Mouse (Mus musculus): ENCODE measurements around the gene Usp36.

Gene Usp36

GRCm38 (mm10) chr11:118298810-118299209 lies 8.8 kb upstream of the Usp36 start:
- DNase-seq (ENCODE audit: low read depth, low spot score) = no peak

DNA sequence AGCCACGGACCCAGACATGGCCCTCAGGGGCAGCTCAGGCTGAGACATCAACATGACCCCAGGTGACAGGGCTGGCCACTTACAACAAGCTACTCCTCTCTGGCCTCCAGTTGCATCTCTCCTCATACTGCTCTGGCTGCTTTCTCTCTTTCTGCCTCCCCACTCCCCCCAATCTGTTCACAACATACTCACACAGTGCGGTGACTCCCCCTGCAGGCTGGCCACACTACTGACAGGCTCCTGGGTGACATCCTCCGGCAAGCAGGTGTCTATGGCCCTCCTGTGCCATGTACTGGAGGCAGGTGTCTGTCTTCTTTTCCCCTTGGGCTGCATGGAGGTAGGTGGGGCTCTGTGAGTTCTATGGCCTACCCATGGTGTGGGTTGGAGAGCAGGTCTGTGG lies 7.9 kb upstream of the Usp36 start:
- no peak for DNase-seq (ENCODE audit: low read depth, low spot score)

- no peak for DNase-seq (ENCODE audit: low read depth, low spot score)
These were observed 5.0 kb upstream of the Usp36 start for GRCm38 (mm10) chr11:118295026-118295425.

- no peak for DNase-seq (ENCODE audit: low read depth, low spot score)
These were observed 2.6 kb upstream of the Usp36 start for GRCm38 (mm10) chr11:118292671-118293070.

GRCm38 (mm10) chr11:118289562-118289961 lies 482 bp downstream of the Usp36 start:
- peak; percentile 9 for DNase-seq (ENCODE audit: low read depth, low spot score)

- DNase-seq (ENCODE audit: low read depth, low spot score) = peak; percentile 7
These were observed 970 bp downstream of the Usp36 start for GRCm38 (mm10) chr11:118289037-118289511.

GRCm38 (mm10) chr11:118287573-118287972 lies 2.5 kb downstream of the Usp36 start:
- no peak for DNase-seq (ENCODE audit: low read depth, low spot score)

- DNase-seq (ENCODE audit: low read depth, low spot score) = no peak
These were observed 3.6 kb downstream of the Usp36 start for GRCm38 (mm10) chr11:118286434-118286833.

DNA sequence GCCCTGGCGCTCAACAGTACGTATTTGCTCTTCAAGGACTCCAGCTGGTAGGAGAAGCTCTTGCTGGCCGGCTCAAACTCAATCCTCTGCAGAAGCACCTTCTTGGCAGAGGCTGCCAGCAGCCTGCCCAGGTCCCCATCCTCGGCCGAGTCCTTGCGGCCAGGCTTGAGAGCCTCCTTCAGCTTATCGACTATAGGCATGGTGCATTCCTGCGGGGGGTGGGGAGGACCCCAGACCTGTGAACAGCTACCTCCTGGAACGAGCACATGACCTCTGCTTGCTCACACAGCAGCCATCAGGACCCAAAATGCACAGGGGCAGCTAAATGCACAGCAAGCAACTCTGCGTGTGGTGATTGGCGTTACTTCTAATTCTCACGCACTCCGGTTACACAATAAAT lies 4.3 kb downstream of the Usp36 start:
- DNase-seq (ENCODE audit: low read depth, low spot score) = no peak

GRCm38 (mm10) chr11:118280218-118280617 lies 9.8 kb downstream of the Usp36 start:
- no peak for DNase-seq (ENCODE audit: low read depth, low spot score)

DNA sequence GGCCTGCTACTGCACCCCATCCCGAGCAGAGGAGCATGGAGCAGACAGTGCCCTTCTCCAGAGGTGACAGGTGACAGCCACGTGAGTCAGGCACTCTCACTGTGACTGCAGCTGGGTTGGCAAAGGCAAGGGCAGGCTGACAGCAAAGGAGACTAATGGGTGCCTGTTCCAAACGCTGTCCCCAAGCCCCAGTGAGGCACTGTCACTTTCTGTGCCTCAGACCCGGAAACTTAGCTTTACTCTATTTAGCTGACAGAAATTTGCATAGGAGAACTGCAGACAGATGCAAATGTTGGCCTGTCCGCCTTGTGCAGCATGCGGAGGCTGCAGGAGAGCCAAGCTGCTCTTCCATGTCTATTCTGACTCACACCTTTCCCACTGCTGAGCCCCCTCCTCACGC lies 13.7 kb downstream of the Usp36 start:
- no peak for DNase-seq (ENCODE audit: low read depth, low spot score)

GRCm38 (mm10) chr11:118275092-118275491 lies 15.0 kb downstream of the Usp36 start:
- DNase-seq (ENCODE audit: low read depth, low spot score) = no peak

GRCm38 (mm10) chr11:118269827-118270226 lies 20.2 kb downstream of the Usp36 start:
- DNase-seq (ENCODE audit: low read depth, low spot score) = no peak

- DNase-seq (ENCODE audit: low read depth, low spot score) = no peak
These were observed 23.4 kb downstream of the Usp36 start for GRCm38 (mm10) chr11:118266666-118267046.

GRCm38 (mm10) chr11:118266044-118266665 lies 23.9 kb downstream of the Usp36 start:
- DNase-seq (ENCODE audit: low read depth, low spot score) = no peak

DNA sequence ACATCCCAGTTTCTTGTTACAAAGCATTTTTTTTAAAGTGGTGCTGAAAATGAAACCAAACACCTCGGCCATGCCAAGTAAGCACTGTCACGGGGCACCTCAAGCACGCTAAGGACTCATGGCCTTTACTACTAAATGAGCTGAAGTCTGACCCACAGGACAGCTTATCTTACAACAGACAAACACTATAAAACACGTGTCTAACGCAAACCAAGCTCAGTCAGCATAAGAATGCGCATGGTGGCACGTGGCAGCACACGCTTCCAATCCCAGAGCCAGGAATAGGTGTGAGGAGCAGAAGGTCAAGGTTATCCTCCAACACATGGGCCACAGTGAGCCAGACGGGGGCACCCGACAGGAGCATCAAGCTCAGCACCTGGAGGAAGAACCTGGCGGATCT lies 24.4 kb downstream of the Usp36 start:
- DNase-seq (ENCODE audit: low read depth, low spot score) = no peak

GRCm38 (mm10) chr11:118263146-118263545 lies 26.9 kb downstream of the Usp36 start:
- DNase-seq (ENCODE audit: low read depth, low spot score) = no peak

- DNase-seq (ENCODE audit: low read depth, low spot score) = no peak
These were observed 30.0 kb downstream of the Usp36 start for GRCm38 (mm10) chr11:118260081-118260480.

- no peak for DNase-seq (ENCODE audit: low read depth, low spot score)
These were observed 30.5 kb downstream of the Usp36 start for GRCm38 (mm10) chr11:118259580-118259979.

- no peak for DNase-seq (ENCODE audit: low read depth, low spot score)
These were observed 33.7 kb downstream of the Usp36 start for GRCm38 (mm10) chr11:118256371-118256770.

DNA sequence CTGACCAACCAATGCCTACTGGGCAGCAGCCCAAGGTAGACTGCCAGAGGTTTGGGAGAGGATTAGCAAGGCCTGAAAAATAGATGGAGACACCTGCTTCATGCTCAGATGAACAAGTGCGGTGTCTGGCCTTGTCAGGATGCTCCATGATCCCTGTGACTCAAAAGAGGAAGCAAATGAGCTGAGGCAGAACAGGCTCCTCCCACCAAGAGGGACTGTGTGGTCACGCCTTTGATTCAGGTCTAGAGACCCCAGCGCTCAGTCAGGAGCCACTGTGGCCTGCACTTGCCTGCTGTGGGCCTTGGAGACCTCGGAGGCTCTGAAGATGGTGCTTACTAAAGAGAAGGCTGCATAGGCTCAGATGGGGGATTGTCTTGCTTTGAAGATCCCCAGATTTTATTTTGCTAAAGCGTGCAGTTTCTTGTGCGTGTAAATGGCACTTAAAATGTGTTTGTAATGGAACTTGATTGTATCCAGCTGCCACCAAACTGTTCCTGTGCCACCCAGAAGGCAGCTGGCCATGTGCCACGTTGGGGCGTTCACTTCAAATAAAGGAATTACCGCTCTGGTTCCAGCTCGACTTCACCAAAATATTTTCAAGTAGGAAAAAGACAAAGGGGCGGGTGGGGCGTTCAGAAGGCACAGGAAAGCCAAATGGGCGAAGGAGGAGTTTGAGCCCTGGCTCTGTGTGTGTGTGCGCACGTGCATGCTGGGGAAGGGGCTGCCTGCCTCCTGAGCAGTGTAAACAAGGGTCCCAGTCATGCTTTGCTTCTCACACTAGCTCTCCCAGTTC lies 35.7 kb downstream of the Usp36 start:
- no peak for DNase-seq (ENCODE audit: low read depth, low spot score)

DNA sequence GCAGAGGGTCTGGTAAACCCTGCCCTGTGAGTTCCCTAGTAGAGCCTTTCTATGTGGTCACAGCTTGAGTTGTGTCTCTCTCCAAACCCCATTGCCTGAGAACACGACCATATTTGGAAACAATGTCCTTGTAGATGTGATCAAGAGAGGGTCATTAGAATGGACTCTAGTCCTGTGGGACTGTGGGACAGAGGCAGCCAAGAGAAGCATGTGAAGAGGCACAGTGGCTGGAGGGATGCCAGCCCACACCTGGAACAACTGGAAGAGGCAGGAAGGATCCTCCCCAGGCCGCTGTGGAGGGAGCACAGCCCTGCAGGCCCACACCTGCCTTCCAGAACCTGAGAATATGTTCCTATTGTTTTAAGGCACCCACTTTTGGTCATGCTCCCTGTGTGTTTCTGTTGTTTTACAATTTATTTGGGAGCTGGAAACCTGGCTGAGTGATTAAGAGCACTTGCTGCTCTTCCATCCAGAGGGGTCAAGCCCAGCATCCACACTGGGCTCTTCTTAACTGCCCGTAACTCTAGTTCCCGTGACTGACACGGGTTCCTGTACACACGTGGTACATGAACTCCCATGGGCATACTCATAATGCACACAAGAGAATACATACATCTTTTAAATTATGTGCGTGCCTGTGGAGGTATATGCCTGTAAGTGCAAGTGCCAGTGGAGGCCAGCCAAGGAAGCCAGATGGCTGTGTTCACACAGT lies 36.4 kb downstream of the Usp36 start:
- no peak for DNase-seq (ENCODE audit: low read depth, low spot score)

GRCm38 (mm10) chr11:118249012-118249383 lies 41.0 kb downstream of the Usp36 start:
- DNase-seq (ENCODE audit: low read depth, low spot score) = no peak

Measured in embryo, embryonic 11.5 days (tissue).